Mouse (Mus musculus): ENCODE data around the gene Lclat1.

The Lclat1 gene

GRCm38 (mm10) chr17:73195074-73195723 is 87.4 kb downstream of the Lclat1 start:
- no peak for DNase-seq (ENCODE audit: low spot score in 2 of 2)

- peak; percentile 11 to 44 for DNase-seq (ENCODE audit: low spot score in 2 of 2)
Measured at GRCm38 (mm10) chr17:73196139-73196538, 88.4 kb downstream of the Lclat1 start.

GRCm38 (mm10) chr17:73197724-73198123 is 89.9 kb downstream of the Lclat1 start:
- no peak for DNase-seq (ENCODE audit: low spot score in 2 of 2)

GRCm38 (mm10) chr17:73199387-73199786 is 91.6 kb downstream of the Lclat1 start:
- no peak for DNase-seq (ENCODE audit: low spot score in 2 of 2)

GRCm38 (mm10) chr17:73200380-73200779 is 92.6 kb downstream of the Lclat1 start:
- no peak for DNase-seq (ENCODE audit: low spot score in 2 of 2)

- no peak for DNase-seq (ENCODE audit: low spot score in 2 of 2)
Measured at GRCm38 (mm10) chr17:73203642-73204332, 96.0 kb downstream of the Lclat1 start.

- no peak for DNase-seq (ENCODE audit: low spot score in 2 of 2)
Measured at GRCm38 (mm10) chr17:73210960-73211531, 103.3 kb downstream of the Lclat1 start.

- DNase-seq (ENCODE audit: low spot score in 2 of 2): no peak
Measured at GRCm38 (mm10) chr17:73212754-73213153, 105.0 kb downstream of the Lclat1 start.

GRCm38 (mm10) chr17:73213187-73213586 is 105.4 kb downstream of the Lclat1 start:
- no peak for DNase-seq (ENCODE audit: low spot score in 2 of 2)

- no peak for DNase-seq (ENCODE audit: low spot score in 2 of 2)
Measured at GRCm38 (mm10) chr17:73213677-73214076, 105.9 kb downstream of the Lclat1 start.

- no peak for DNase-seq (ENCODE audit: low spot score in 2 of 2)
Measured at GRCm38 (mm10) chr17:73217274-73217673, 109.5 kb downstream of the Lclat1 start.

GRCm38 (mm10) chr17:73220746-73221145 is 113.0 kb downstream of the Lclat1 start:
- no peak for DNase-seq (ENCODE audit: low spot score in 2 of 2)

GRCm38 (mm10) chr17:73222077-73222476 is 114.3 kb downstream of the Lclat1 start:
- DNase-seq (ENCODE audit: low spot score in 2 of 2): peak; percentile 8 to 21

GRCm38 (mm10) chr17:73225442-73225841 is 117.7 kb downstream of the Lclat1 start:
- DNase-seq (ENCODE audit: low spot score in 2 of 2): no peak

- DNase-seq (ENCODE audit: low spot score in 2 of 2): no peak
Measured at GRCm38 (mm10) chr17:73225996-73226395, 118.2 kb downstream of the Lclat1 start.

- DNase-seq (ENCODE audit: low spot score in 2 of 2): no peak
Measured at GRCm38 (mm10) chr17:73226595-73226994, 118.8 kb downstream of the Lclat1 start.

GRCm38 (mm10) chr17:73227361-73227760 is 119.6 kb downstream of the Lclat1 start:
- peak in 1 of 2 experiments; percentile 26 for DNase-seq (ENCODE audit: low spot score in 2 of 2)

GRCm38 (mm10) chr17:73229445-73230155 is 121.8 kb downstream of the Lclat1 start:
- no peak for DNase-seq (ENCODE audit: low spot score in 2 of 2)

GRCm38 (mm10) chr17:73230340-73230989 is 122.7 kb downstream of the Lclat1 start:
- DNase-seq (ENCODE audit: low spot score in 2 of 2): no peak

GRCm38 (mm10) chr17:73231337-73231736 is 123.6 kb downstream of the Lclat1 start:
- DNase-seq (ENCODE audit: low spot score in 2 of 2): no peak

- no peak for DNase-seq (ENCODE audit: low spot score in 2 of 2)
Measured at GRCm38 (mm10) chr17:73232593-73232992, 124.8 kb downstream of the Lclat1 start.

GRCm38 (mm10) chr17:73233975-73234374 is 126.2 kb downstream of the Lclat1 start:
- no peak for DNase-seq (ENCODE audit: low spot score in 2 of 2)

Measured in natural killer cell, adult 2 months (primary cell).